Mouse (Mus musculus) hematopoietic stem cell, adult 5-6 weeks (primary cell): ENCODE measurements around the gene Gm10961. TPM values are rescaled to one million over a fixed set of nuclear protein-coding genes. Genes with fewer than 3 reads are reported as not detected.

Experiments used
- ATAC-seq, 2 experiments: fragments of 125-278 bp in 1 of 2; replicated peaks in 1 of 2; 2 replicates each; pipeline ENCODE4 v1.8.0; 2016 to 2017; ENCODE audit warnings: inconsistent platforms in 2 of 2, mild to moderate bottlenecking in 2 of 2, moderate number of reproducible peaks in 2 of 2, low read depth in 1 of 2, moderate TSS enrichment in 1 of 2; ENCODE audit not compliant: low FRiP score in 2 of 2, poor library complexity in 2 of 2, severe bottlenecking in 2 of 2, insufficient read depth in 1 of 2, low TSS enrichment in 1 of 2
- total RNA-seq: library from RNA; stranded (forward); fragments of 172-1452, 232-1000 nt; gene quantifications from 2 replicates; pipeline ENCODE4 v1.2.3, GENCODE M21; 2017

Gene Gm10961
- total RNA-seq, 1 experiment from 2014 or later, result not detected

GRCm38 (mm10) chr3:107607221-107607620, 23.9 kb upstream of the Gm10961 start:
- no peak for ATAC-seq

GRCm38 (mm10) chr3:107608808-107609207, 22.3 kb upstream of the Gm10961 start:
- no peak for ATAC-seq

DNA sequence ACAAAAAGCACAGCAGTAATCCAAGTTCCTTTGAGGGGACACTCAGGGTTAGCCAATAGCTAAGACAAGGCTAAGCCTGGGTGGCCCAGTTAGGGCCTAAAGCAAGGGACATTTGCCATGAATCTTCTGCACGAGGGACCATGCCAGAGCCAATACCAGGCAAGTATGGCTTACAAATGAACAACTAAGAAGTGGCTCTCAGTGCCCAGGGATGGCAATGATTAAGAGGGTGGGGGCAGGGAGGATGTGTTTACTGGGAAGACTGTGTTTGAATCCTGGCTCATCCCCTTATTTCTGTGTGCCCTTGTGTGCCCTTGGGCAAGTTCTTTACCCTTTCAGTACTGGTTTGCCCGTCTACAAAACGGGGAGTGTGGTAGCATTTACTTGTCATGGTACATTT, 21.7 kb upstream of the Gm10961 start:
- no peak for ATAC-seq

DNA sequence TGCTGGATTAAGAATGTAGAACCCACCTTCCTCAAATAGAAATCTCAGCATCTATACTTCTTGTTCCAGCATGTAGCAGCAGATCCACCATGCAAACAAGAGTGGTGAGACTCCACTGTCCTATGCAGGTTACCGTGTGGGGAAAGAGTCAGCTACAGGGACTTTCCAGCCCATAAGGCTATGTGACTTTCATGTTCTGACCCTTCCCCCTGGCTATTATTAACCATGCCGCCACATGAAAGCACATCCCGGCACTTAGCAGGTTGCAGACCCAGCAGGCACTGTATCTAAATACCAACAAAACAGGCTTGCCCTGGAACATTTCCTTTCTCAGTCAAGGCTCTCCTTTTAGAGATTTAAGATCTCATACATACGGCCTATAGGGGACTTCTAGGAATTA, 19.7 kb upstream of the Gm10961 start:
- no peak for ATAC-seq

DNA sequence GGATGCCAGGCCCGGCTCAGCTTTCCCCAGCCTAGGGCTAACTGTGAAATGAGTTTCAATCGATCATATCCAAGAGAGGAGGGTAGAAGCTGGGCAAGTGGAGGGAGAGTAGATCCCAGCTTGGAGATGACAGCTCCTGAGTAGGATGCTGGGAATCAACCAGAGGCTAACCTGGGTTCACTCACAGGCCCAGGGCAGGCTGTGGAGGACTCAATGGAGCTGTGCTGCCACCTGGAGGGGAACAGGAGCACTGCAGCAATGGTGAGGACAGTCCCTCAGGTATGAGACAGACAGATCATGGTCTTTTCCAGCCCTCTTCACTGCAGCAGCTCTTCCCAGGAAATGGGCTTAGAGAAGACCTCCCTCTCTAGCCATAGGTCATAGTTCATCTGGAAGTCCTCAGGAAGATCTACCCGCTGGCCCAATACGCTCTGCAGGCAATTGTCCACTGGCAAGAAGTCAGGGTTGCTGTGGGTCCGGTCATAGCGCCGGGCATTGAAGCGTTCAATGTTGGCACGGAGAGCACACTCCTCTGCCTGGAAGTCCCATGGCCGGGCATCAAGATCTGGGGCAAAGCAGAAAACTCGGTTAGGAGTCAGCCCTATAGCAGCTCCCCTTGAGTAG, 18.1 kb upstream of the Gm10961 start:
- ATAC-seq, result peak; percentile 66 to 87; a peak in 3 of 4 replicates

DNA sequence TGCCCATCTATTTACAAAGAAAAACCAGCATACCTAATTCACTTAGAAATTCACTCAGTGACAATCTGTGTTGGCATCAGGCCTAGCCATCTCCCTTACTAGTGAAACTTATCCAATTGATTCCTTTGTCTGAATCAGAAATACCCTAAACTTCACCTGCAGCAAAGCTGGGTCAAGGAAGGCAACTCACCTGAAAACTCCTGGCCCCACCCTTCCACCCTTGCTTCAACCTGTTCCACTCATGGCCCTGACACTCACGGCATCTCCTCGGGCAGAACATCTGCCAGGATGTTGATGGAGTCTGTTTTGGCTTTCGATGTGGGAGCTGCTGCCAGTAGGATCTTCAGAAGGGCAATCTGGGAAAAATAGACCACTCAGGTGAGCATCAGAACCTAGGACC, 13.3 kb upstream of the Gm10961 start:
- ATAC-seq, result no peak

- no peak for ATAC-seq
Measured at GRCm38 (mm10) chr3:107619911-107620310, 11.2 kb upstream of the Gm10961 start.

DNA sequence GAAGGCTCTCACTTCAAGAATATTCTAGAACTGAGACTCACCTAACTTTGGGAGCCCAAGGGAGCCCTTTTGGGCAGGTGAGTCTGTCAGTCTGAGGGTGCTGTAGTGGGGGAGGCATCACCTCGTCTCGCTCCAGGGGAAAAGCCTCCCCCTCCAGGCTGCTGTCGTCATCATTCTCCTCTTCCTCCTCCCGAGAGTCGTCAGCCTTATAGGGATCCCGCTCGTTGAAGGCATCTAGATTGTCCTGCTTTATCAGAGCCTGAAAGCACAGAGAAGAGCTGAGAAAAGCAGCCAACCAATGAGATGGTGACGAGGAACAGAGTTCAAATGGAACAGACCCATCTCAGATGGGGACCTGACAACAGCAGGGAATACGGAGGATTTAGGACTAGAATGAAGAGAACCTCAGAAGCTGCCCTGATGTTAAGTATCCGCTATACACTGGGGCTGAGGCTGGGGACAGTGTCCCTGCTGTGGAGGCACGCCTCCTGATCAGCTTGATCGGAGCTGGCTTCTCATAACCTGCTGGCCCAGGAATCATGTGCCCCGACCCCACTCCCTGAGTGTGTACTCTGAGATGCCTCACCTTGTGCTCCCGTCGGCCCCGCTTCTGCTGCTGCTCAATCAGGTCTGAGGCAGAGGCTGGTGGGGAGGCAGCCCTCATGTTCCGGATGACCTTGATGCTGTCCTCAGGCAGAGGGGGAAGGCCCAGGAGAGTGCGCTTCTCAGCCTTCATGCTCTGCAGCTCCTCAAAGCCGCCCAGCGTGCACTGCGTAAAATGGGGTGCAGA, 9.6 kb upstream of the Gm10961 start:
- no peak for ATAC-seq

DNA sequence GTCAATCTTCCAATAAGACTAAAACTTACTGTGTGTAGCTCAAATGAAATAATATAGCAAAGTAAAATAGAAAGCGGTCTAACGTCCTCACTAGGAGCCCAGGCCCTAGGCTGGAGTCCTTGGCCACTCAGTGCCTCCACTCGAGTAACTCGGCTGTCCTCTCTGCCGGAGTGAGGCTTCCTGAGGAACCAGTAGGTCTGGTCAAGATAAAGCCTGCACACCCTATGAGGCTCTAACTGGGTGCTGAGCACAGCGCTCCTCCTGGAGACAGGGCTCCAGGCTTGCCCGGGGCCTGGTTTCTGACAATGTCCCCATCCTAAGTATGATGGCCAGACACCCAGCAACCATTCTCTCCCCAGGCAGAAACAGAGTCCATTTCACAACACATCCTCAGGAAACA, 8.6 kb upstream of the Gm10961 start:
- no peak for ATAC-seq

DNA sequence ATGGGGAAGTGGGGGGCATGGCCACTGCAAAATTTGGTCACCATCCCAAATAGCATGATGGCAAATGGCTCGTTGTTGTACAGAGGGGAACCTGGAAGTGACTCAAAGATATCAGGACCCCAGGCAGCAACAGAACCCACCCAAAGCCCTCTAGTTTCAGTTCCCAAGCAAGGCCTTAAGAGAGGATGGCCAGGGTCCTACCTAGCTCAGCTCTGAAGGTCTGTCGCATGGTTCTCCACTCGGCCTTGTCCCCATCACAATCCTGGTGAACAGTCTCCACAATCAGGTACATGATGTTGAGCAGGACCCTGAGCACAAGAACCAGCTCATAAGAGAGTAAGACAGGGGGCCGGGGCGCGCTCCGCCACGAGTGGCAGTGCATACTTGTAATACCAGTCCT, 6.7 kb upstream of the Gm10961 start:
- ATAC-seq, result no peak

GRCm38 (mm10) chr3:107625536-107625935, 5.6 kb upstream of the Gm10961 start:
- no peak for ATAC-seq

DNA sequence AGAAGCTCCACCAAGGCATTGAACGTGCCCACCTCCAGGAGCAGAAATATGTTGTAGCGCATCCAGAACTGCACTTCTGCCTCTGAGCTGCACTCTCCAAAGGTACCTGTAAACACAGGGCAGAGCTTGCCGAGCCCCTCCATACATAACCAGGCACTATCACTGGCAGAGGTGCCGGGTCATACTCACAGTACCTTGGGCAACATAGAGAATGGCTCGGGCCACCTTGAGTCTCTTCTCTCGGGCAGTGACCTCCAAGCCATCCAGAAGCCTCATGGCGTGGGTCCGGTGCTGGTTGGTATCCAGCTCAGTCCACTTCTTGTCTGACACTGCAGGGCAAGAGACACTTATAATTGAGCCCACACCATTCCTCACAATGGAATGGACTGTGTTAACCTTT, 4.4 kb upstream of the Gm10961 start:
- ATAC-seq, result no peak

GRCm38 (mm10) chr3:107627641-107628040, 3.5 kb upstream of the Gm10961 start:
- ATAC-seq, result no peak

GRCm38 (mm10) chr3:107628551-107628950, 2.6 kb upstream of the Gm10961 start:
- no peak for ATAC-seq

GRCm38 (mm10) chr3:107629411-107629810, 1.7 kb upstream of the Gm10961 start:
- ATAC-seq, result no peak

- peak; percentile 89 to 95 for ATAC-seq
Measured at GRCm38 (mm10) chr3:107631523-107631958, 419 bp downstream of the Gm10961 start, which contains the start of gene Strip1. TSS of gene Strip1 (minus strand) at chr3:107631694.

DNA sequence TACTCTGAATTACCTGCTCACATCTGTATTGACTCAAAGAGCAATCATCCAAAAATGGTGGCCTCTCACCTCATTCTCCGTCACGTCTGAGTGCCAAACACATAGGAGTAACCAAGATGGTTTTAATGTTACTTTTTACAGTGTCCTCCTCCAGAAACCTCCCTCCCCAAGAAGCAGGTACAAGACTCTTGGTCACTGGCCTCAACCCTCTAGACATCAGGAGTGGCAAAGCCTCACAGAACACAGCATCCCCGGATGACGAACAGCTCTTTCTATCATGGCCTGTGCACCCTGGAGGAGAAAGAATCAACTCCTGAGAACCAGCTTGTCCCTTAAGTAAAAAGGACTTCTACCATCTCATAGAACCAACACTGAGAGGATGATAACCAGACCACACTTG, 1.7 kb downstream of the Gm10961 start:
- ATAC-seq, result no peak

GRCm38 (mm10) chr3:107633906-107634305, 2.8 kb downstream of the Gm10961 start:
- no peak for ATAC-seq

DNA sequence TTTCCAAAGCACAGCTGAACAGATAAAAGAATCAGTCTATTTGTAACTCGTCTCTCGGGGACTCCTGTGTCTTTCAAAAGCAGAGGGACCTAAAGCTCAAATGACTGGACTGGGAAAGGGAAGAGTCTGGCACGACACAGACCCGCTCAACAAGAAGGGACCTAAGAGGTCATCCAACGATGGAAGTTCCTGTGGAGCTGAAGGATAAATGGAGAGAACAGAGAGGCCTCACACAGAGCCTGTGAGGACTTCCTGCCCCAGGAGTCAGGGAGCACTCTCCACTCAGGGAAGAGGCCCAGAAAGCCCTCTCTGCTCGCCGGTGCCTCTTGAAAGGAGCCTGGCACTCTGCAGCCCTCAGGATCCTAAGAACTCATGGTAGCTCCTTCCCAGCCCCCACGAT, 4.7 kb downstream of the Gm10961 start:
- no peak for ATAC-seq
